Mouse (Mus musculus) adrenal gland, postnatal 14 days (tissue): Measurements from ENCODE around the gene Gcsam. TPM values are rescaled to one million over a fixed set of nuclear protein-coding genes. Genes with fewer than 3 reads are reported as not detected.

ENCODE experiments used
- DNase-seq: peaks from one replicate; pipeline ENCODE4 v3.0.0; 2021; ENCODE audit warnings: mixed read lengths
- total RNA-seq: library from RNA; stranded (reverse); gene quantifications from 2 replicates; pipeline ENCODE4 v1.2.3, GENCODE M21; 2021

Gene Gcsam
- total RNA-seq, 1 experiment from 2014 or later, result not detected

DNA sequence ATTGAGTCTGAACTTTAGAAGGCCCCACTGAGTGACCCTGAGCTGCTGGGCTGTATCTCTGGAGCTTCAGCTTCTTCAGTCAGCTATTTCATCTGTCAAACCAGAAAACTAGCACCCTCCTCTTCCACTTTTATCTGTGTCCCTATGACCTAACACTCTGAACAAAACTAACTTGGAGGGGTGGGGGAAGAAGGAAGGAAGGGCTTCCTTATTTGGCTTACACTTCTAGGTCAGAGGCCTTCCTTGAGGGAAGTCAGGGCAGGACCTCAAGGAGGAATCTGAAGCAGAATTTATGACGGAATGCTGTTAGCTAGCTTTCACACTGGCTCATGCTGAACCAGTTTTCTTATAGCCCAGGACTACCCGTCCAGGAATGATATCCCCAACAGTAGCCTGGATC lies 41.3 kb downstream of the Gcsam start:
- DNase-seq, result no peak

GRCm38 (mm10) chr16:45653009-45653933 lies 43.1 kb downstream of the Gcsam start:
- no peak for DNase-seq

DNA sequence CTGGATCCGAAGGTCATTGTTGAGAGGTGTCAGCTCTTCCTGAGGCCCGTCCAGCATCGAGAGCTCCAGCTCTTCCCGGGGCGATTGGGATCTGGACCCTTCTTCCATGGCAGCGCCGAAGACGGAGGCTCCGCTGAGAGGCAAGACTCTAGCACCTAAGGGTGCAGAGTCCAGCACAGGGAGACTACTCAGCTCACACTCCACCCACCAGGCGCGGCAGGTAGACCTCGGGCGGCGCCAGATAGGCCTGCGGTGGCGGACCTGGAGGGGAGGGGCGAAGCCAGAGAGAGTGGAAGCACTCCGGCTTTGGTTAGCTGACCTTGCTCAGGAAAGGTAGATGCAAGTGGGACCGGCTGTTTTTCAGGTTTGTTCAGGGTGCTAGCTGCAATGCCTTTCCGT lies 43.8 kb downstream of the Gcsam start, which contains the start of gene BC016579:
TSS of gene BC016579 (minus strand) at position 135 of the 399 bp plus-strand sequence.
- DNase-seq, result no peak

- no peak for DNase-seq
Measured at GRCm38 (mm10) chr16:45654465-45654864, 44.3 kb downstream of the Gcsam start.

DNA sequence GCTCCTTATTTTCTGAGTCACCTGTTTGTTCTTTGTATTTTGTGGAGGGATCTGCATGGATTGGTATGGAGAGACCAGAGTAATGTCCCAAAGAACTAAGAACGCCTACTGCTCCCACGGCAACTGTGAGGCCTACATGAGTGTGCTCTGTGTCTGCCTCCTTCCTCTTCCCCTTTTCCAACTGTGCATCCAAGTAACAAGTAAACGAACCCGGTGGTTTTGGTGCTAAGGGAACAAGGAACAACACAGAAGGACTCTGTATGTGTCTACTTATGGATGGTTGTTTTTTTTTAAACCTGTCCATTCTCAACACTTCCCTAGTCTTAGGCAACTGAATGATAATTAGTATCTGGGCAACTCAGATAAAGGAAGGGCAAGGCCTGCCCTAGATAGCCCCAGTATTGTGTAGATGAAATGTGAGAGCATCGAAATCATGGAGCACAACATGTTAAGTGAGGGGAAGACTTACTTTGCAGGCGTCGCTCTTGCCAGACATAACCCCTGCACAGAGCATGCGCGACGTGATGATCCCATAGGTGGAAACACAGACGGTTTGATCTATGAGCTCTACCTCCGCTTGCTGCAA lies 47.5 kb downstream of the Gcsam start:
- DNase-seq, result no peak

DNA sequence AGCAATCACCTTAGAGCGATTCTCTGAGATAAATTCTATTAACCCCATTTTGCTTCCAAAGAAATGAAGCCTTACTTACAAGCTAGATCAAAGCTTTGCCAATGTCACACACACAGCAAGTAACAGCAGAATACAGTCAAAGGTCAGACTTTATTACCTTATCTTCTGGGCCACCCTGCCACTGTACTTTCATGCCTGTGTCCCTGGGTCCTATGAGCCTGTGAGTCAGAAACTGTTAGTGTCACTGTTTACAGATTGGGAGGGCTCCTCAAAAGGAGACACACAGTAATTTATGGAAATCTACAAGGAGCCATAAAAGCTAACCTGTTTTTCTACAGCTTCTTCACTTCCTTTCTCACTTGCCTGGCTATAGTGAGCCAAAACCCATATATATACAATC lies 48.1 kb downstream of the Gcsam start:
- no peak for DNase-seq

GRCm38 (mm10) chr16:45659596-45659995 lies 49.4 kb downstream of the Gcsam start:
- DNase-seq, result no peak

GRCm38 (mm10) chr16:45662381-45662780 lies 52.2 kb downstream of the Gcsam start:
- DNase-seq, result no peak

GRCm38 (mm10) chr16:45666136-45666535 lies 56.0 kb downstream of the Gcsam start:
- no peak for DNase-seq

GRCm38 (mm10) chr16:45668178-45668577 lies 58.0 kb downstream of the Gcsam start:
- no peak for DNase-seq

GRCm38 (mm10) chr16:45670005-45670404 lies 59.8 kb downstream of the Gcsam start:
- DNase-seq, result peak; percentile 37

Other genes with a start within 250 kb of the Gcsam start
- 59.7 and 90.5 TPM in 2 replicates for gene Cd200, start 201.3 kb upstream of the Gcsam start, total RNA-seq
- gene Gm609, start 117.4 kb upstream of the Gcsam start, total RNA-seq, result 0.11 and 0.19 TPM in 2 replicates
- gene Gm17783, start 78.3 kb upstream of the Gcsam start, total RNA-seq, result not detected in 2 replicates
- not detected in 2 replicates for gene Slc9c1, start 75.1 kb upstream of the Gcsam start, total RNA-seq
- gene BC016579, start 43.7 kb downstream of the Gcsam start, total RNA-seq, result 0.15 TPM in 1 of 2 replicates, not detected in the other
- gene Tmprss7, start 83.3 kb downstream of the Gcsam start, total RNA-seq, result 0.19 and 1.2 TPM in 2 replicates
- 4.1 and 7.3 TPM in 2 replicates for gene Tagln3, start 114.2 kb downstream of the Gcsam start, total RNA-seq
- 25.0 and 25.9 TPM in 2 replicates for gene Abhd10, start 132.6 kb downstream of the Gcsam start, total RNA-seq